8 mouse cellular contexts compared by ENCODE assay signal in genomic region chr5:88765587-88765986, GRCm38 (mm10). TPM values are rescaled to one million over a fixed set of nuclear protein-coding genes. Genes with fewer than 3 reads are reported as not detected.
DNase-seq lines count a peak whose midpoint lies in the region; ATAC-seq and TF ChIP-seq lines count a peak whose summit lies in the region.

No protein-coding gene starts in this region.

- TF ChIP-seq POLR2A in bone marrow macrophage, adult 2 months (IDR thresholded peaks at IDR 0.05; ENCODE audit: borderline replicate concordance, low read depth, low read length) = no peak

- H3K27ac ChIP-seq in kidney, embryonic 14.5 days (ENCODE audit: low read depth, low read length) = peak overlapping the region; percentile 53
- peak overlapping the region; percentile 76 for H3K27ac ChIP-seq in bone marrow macrophage, adult 2 months (ENCODE audit: insufficient read depth, low read depth, low read length)
- H3K27ac ChIP-seq in hindbrain, embryonic 14.5 days = peak overlapping the region; percentile 95
- peak overlapping the region; percentile 89 for H3K27ac ChIP-seq in midbrain, embryonic 15.5 days

- peak overlapping the region; percentile 83 for H3K9ac ChIP-seq in kidney, embryonic 14.5 days (ENCODE audit: low read depth, low read length)
- H3K9ac ChIP-seq in hindbrain, embryonic 14.5 days = peak overlapping the region; percentile 92
- peak overlapping the region; percentile 81 for H3K9ac ChIP-seq in midbrain, embryonic 15.5 days

- peak overlapping the region; percentile 60 for H3K4me2 ChIP-seq in kidney, embryonic 14.5 days (replicated peaks; ENCODE audit: low read depth, low read length)
- H3K4me2 ChIP-seq in hindbrain, embryonic 14.5 days (replicated peaks) = peak overlapping the region; percentile 53
- H3K4me2 ChIP-seq in midbrain, embryonic 15.5 days = peak overlapping the region; percentile 50

- peaks cover 16% of the 10 kb centered on the region for H3K4me1 ChIP-seq in kidney, embryonic 14.5 days (ENCODE audit: control insufficient read depth, insufficient read depth, low read length)
- H3K4me1 ChIP-seq in bone marrow macrophage, adult 2 months (ENCODE audit: control insufficient read depth, insufficient read depth, low read length) = peaks cover 28% of the 10 kb centered on the region
- peaks cover 17% of the 10 kb centered on the region for H3K4me1 ChIP-seq in hindbrain, embryonic 14.5 days (replicated peaks; ENCODE audit: control insufficient read depth, insufficient read depth, low read length)
- H3K4me1 ChIP-seq in midbrain, embryonic 15.5 days = peaks cover 28% of the 10 kb centered on the region

- 14% methylated on average over 6 of the region's 6 CpGs for WGBS in kidney, embryonic 14.5 days
- WGBS in hindbrain, embryonic 14.5 days = 11% methylated on average over 6 of the region's 6 CpGs
- WGBS in midbrain, embryonic 15.5 days = 6% methylated on average over 6 of the region's 6 CpGs

- no peaks in the 10 kb centered on the region for H3K27me3 ChIP-seq in kidney, embryonic 14.5 days (ENCODE audit: control insufficient read depth, insufficient read depth, low read length)
- no peaks in the 10 kb centered on the region for H3K27me3 ChIP-seq in hindbrain, embryonic 14.5 days (ENCODE audit: control insufficient read depth, insufficient read depth, low read length)
- no peaks in the 10 kb centered on the region for H3K27me3 ChIP-seq in midbrain, embryonic 15.5 days (replicated peaks)

- H3K9me3 ChIP-seq in kidney, embryonic 14.5 days (ENCODE audit: control insufficient read depth, low read length) = no peaks in the 10 kb centered on the region
- no peaks in the 10 kb centered on the region for H3K9me3 ChIP-seq in hindbrain, embryonic 14.5 days (ENCODE audit: control insufficient read depth, low read length)
- no peaks in the 10 kb centered on the region for H3K9me3 ChIP-seq in midbrain, embryonic 15.5 days

- H3K4me3 ChIP-seq in kidney, embryonic 14.5 days (ENCODE audit: low read length) = peak overlapping the region; percentile 80
- peak overlapping the region; percentile 97 for H3K4me3 ChIP-seq in bone marrow macrophage, adult 2 months (ENCODE audit: insufficient read depth, low read length)
- peak overlapping the region; percentile 92 for H3K4me3 ChIP-seq in hindbrain, embryonic 14.5 days (replicated peaks; ENCODE audit: low read length)
- peak overlapping the region; percentile 79 for H3K4me3 ChIP-seq in midbrain, embryonic 15.5 days

- DNase-seq in kidney, postnatal 25 days = no peak
- DNase-seq in hindbrain, embryonic 14.5 days (ENCODE audit: low spot score) = no peak
- DNase-seq in frontal cortex, postnatal 36 days (ENCODE audit: low spot score in 2 of 2) = no peak
- DNase-seq in Muller cell, postnatal 12 days (ENCODE audit: inconsistent ontology term) = no peak
- DNase-seq in cerebellum, adult 8-10 months = no peak

- no peak for TF ChIP-seq CTCF in bone marrow macrophage, adult 2 months (IDR thresholded peaks at IDR 0.05; ENCODE audit: low read depth, low read length)

- no peak for ATAC-seq in kidney, embryonic 14.5 days (ENCODE audit: low FRiP score, low TSS enrichment)
- ATAC-seq in hindbrain, embryonic 14.5 days (ENCODE audit: low FRiP score) = 0 out of 2 replicates have a peak, but pooled peaks have one; percentile 0
- ATAC-seq in midbrain, embryonic 15.5 days (replicated peaks) = no peak

- H3K36me3 ChIP-seq in kidney, embryonic 14.5 days (ENCODE audit: control insufficient read depth, insufficient read depth, low read length) = peaks cover 6% of the 10 kb centered on the region; the same call in 1 of the 2 replicates
- H3K36me3 ChIP-seq in hindbrain, embryonic 14.5 days (replicated peaks; ENCODE audit: control insufficient read depth, insufficient read depth) = peaks cover 16% of the 10 kb centered on the region
- 0 out of 2 replicates have a peak, but pooled peaks cover 4% of the 10 kb centered on the region for H3K36me3 ChIP-seq in midbrain, embryonic 15.5 days (replicated peaks)

RNA-seq across cellular contexts. Expression of gene Dck, which starts 0.8 kb away (rescaled TPM):
- 36.3 and 58.9 TPM in 2 replicates for polyA plus RNA-seq in kidney, embryonic 14.5 days (2014; fragmentation: Nextera tagmentation; extraction: Ambion mirVana)
- polyA plus RNA-seq in bone marrow macrophage, adult 2 months (2012; ENCODE audit: insufficient read depth, insufficient read length, missing spikeins) = 100 and 105 TPM in 2 replicates
- 51.6 and 53.7 TPM in 2 replicates for polyA plus RNA-seq in hindbrain, embryonic 14.5 days (2014; fragmentation: Nextera tagmentation; extraction: Ambion mirVana)
- polyA plus RNA-seq in midbrain, embryonic 15.5 days (2015; fragmentation: Nextera tagmentation; extraction: Ambion mirVana) = 50.5 and 50.9 TPM in 2 replicates

RNA-seq across cellular contexts. Expression of gene Mob1b, which starts 44.9 kb away (rescaled TPM):
- 10.9 and 18.0 TPM in 2 replicates for polyA plus RNA-seq in kidney, embryonic 14.5 days (2014; fragmentation: Nextera tagmentation; extraction: Ambion mirVana)
- polyA plus RNA-seq in bone marrow macrophage, adult 2 months (2012; ENCODE audit: insufficient read depth, insufficient read length, missing spikeins) = 24.1 and 24.8 TPM in 2 replicates
- polyA plus RNA-seq in hindbrain, embryonic 14.5 days (2014; fragmentation: Nextera tagmentation; extraction: Ambion mirVana) = 14.1 and 14.6 TPM in 2 replicates
- polyA plus RNA-seq in midbrain, embryonic 15.5 days (2015; fragmentation: Nextera tagmentation; extraction: Ambion mirVana) = 9.5 and 9.7 TPM in 2 replicates
